Mouse (Mus musculus): ENCODE measurements around the gene Arhgap27. TPM values are rescaled to one million over a fixed set of nuclear protein-coding genes. Genes with fewer than 3 reads are reported as not detected.
A peak's percentile ranks its signal among the peaks of the same experiment; 100 is the strongest.

Gene Arhgap27
- polyA plus RNA-seq, 1 experiment: 22.3 TPM

DNA sequence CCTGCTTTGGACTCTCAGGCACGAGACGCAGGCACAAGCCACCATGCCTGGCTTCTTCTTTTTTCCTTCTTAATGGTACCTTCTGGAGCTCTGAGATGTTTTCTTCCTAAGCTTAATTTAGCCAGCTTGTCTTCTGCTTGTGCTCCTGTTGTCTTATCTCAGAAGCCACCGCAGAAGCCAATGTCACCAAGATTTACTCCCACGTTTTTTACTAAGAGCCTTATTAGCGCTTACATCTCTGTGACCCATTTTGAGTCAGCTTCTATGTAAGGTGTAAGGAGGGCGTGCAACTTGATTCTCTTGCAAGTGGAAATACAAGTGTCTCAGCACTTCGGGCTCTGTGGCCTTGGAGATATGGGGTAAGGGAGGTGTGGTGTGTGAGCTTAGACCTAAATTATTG lies 18.0 kb upstream of the Arhgap27 start:
- no peak for DNase-seq (ENCODE audit: low spot score)

DNA sequence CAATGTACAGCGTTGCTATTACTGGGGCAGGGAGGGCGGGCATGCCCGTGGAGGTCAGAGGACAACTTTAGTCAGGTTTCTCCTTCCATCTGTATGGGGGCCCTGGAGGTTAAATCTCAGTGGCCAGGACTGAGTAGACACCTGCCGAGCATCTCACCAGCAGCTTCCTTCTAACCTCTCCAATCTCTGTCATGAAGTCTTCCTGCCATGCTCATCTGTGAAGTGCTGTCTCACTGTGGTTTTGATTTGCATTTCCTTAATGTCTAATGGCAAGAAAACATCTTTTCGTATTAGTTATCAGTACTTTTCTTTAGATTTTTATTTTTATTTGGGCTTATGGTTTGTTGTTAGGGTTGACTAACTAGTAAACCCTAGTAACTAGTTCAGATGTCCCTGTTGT lies 17.0 kb upstream of the Arhgap27 start:
- no peak for DNase-seq (ENCODE audit: low spot score)

DNA sequence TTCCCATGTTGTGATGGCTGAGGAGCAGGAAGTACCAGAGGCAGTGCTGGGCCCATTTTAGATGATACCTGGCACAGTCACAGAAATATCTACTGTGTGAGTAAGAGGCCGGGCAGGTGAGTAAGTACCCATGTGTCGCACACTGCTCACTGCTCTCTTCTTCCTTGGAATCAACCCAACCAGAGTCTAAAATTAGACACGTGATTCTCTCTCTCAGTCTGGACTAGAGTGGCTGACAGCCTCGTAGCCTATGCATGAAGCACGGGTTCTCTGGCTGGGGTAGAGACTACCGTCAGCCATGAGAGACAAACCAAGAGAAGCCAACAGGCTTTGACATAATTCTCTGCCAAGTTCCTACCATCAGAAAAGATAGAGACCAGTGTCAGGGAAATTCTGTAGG lies 14.8 kb upstream of the Arhgap27 start:
- DNase-seq (ENCODE audit: low spot score): no peak

DNA sequence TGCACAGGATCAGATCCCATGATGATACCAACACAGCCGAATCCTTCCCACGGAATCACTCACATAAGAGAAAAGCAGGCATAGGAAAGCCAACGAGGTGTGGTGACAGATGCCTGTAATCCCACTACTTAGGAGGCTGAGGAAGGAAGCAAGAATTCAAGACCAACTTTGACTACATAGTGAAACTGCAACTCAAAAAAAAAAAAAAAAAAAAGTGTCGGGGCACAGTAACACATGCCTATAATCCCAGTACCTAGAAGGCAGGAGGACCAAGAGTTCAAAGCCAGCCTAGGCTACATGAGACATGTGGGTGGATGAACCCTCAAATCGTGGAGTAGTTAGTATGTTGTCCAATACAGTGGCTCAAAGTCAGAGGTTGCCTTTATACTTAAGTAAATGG lies 12.3 kb upstream of the Arhgap27 start:
- DNase-seq (ENCODE audit: low spot score): no peak

DNA sequence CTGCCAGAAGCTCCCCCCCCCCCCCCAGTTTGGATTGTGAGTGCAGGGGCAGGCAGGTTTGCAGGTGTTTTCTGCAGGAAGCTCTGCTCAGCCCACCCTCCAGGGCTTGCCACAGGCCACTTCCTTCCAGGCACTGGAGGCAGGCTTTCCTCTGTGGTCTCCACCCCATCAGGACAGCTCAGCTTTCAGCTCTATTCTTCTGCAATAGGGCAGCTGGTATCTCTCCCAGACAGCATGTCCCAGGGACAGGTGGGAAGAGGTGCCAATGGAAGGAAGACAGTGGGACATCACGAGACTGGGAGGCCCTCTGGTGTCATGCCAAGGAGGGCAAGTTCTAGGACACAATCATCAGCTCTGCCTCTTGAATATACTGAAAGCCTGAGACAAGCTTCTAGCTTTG lies 11.8 kb upstream of the Arhgap27 start:
- DNase-seq (ENCODE audit: low spot score): no peak

DNA sequence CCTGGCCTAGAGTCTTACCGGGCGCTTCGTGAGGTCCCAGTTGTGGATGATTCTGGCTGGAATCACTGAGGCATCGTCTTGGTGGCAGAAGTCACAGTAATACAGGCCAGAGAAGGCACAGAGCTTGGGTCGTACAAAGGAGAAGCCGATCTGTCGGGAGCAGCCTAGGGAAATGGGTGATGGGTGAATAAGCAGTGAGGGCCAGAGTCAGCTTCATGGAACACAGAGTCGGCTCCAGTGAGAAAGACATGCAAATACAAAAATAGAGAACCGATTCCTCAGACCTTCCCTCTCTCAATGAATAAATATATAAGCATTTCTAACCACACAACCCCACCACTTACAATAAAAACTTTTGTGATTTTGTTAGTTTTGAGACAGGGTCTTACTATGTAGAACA lies 10.4 kb upstream of the Arhgap27 start:
- DNase-seq (ENCODE audit: low spot score): no peak

DNA sequence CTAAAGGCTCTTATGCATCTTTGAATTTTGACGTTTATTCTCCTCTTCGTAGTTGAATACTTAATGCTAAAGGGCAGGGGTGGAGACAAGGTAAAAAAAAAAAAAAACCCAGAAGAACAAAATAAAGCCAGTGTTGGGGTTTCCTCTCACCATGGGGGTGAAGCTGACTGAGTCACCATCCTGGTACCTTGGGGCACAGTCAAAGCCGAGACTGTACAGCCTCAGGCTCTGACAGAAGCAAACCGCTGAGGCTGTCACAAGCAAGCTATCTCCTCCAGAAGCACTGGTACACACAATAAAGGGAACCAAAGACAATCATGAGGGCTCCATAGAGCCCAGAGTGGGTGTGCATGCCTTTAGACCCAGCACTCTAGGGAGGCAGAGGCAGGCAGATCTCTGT lies 9.1 kb upstream of the Arhgap27 start:
- no peak for DNase-seq (ENCODE audit: low spot score)

DNA sequence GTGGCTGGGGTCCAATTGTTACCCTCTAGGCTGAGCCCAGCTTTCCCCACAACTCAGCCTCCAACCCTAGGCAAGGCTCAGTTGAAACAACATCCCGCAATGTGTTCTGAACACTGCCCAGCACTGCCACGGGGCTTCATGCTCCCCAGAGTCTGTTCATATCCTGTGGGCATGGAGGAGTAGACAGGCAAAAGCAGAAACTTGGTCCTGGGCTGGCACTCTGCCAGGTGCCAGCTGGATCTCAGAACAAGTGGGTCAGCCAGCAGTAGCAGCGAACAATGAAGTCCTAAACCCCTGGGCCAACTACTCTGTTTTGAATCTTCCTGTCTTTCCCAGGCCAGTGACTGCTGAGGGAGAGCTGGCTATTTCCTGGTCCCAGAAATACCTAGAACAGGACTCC lies 8.6 kb upstream of the Arhgap27 start:
- no peak for DNase-seq (ENCODE audit: low spot score)

DNA sequence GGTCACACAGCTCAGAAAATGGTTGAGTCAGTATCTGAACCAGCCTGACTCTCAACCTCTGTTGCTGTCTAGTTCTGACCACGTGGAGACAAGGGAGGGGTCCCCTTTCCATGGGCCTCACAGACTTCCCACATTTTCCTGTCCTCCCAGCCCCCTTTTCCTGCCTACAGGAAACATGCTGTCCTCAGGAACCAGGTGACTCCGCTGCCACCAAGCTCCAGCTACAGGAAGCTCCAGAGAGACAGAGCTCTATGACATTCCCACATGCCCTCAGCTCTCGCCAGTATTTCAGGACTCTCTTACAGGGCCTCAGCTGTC lies 7.7 kb upstream of the Arhgap27 start:
- no peak for DNase-seq (ENCODE audit: low spot score)

DNA sequence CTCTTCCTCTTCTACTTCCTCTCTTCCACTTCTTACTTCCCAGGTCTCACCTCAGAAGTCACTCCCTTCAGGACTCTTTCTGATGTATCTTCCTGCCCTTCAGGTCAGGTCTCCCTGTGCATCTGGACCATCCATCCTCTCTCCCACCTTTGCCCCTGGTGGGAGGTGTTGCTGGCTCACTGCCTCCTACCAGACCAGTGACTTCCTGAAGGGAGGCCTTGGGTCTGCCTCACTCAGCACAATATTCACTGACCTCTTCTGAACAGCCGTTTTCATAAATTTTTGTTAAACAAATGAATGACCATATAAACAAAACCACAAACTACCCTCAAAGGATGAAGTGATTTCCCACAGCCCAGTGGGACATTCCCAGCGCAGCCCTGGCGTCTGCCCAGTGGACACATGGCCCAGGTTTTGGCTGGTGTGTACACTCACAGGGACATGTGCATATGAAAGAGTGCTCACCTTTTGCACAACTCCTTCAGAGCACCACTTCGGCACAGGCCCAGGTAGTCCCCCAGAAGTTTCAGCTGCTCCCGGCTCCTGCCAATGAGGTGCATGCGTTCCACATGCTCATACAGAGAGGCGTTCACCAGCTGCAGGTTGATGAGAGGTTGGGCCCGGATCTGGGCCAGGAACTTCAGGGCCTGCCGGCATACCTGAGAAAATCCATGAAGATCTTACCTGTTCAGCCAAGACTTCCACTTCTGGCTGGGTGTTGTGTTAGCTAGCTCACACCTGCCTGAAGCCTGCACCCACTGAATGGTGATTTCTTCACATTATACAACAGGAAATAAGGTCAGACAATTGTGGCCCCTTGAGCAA lies 7.1 kb upstream of the Arhgap27 start:
- no peak for DNase-seq (ENCODE audit: low spot score)

DNA sequence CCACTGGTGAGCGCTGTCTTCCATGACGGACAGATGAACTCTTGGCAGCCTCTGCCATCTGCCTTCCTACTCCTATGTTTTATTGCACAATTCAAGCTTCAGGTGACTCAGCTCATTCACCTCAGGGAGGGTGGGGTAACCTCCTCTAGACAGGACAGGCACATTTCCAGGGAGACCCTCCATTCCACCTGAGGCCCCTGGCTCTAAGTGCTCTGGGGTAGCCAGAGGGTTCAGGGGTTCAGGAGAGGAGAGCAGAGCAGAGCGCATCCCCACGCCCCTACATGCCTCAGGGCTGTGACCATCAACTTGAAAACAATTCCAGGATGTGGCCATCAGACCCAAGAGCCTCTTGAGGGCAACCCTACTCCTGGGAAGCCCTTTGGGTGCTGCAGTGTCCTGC lies 2.0 kb upstream of the Arhgap27 start:
- no peak for DNase-seq (ENCODE audit: low spot score)

DNA sequence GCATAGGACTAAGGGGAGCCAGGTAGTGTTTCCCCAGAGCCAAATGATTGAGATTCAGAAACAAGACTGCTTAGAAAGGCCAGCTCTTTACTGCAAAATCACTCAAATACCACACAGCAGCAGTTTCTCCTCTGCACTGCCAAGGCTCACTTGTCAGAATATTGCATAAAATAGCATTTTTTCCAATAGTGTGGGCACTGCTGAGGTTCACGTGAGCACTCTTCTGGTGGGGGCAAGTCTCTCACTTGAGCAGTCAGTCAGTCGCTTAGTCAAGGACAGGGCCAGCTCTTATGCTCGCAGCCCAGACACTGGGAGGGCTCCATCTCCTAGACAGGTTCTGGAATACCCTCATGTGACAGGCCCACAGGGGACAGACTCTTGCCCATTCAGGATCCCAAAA lies 1.5 kb upstream of the Arhgap27 start:
- DNase-seq (ENCODE audit: low spot score): no peak

DNA sequence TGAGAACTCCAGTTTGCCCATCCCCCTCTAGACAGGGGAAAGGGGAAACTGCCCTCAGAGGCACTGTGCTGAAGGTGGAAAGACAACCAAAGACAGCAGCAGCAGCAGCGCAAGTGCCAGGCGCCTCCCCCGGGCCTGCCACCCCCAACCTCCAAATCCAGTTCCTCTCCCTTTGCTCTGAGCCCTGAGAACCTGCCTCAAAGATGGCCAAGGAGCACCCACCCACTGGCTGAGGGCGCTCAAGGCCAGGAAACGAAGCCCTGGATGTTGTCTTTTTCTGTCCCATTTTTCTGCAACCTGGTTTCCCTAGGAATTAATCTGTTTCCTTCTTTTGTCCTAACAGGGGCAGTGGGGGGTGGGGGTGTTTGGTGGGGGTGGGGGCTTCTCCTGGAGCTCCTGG lies 843 bp upstream of the Arhgap27 start:
- DNase-seq (ENCODE audit: low spot score): no peak

DNA sequence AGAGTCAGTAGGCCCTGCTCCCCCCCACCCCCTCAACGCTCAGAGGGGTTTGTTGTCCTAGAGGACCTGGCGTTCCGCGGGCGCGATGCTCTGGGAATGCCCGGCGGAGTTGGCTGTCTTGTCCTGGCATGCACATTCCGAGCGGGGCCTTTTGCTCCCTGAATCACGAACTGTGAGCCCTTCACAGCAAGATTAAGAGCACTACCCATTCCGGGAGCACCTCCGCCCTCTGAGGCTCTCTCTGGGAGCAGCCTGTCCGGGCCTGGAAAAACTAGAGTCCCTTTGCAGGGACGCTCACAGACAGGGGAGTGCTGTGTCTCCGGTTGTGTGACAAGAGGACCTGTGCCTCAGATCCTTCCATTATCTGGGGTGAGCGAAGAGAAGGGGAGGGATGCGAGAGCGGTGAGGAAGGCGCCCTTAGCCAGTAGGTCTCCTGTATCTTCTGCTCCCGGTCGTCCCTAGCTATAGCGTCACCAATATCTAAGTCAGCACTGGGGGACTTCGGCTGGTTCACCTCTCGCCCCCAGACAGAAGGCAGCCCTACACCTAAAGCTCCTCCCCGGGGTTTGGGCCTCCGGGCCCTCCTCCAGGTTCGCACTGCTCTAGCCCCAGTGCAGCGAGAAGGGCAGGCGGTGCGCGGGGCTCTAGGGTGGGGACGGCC lies 841 bp downstream of the Arhgap27 start:
- DNase-seq (ENCODE audit: low spot score): no peak

DNA sequence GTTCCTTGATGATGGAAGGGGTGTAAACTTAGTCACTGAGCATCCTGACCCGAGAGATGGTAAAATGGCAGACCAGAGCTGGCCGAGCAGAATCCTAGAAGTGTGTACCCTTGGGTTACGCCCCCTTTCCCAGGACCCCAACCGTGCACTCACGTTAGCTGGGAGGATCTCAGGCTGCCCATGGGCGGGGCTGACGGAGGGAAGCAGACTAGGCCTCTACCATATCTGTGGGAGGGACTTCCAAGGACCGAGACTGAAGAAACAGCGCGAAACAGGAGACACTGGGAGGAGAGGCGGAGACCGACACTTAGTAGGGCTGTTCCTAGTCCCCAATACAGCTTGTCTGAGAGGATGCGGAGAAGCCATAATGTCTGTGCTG lies 1.4 kb downstream of the Arhgap27 start:
- DNase-seq (ENCODE audit: low spot score): no peak

DNA sequence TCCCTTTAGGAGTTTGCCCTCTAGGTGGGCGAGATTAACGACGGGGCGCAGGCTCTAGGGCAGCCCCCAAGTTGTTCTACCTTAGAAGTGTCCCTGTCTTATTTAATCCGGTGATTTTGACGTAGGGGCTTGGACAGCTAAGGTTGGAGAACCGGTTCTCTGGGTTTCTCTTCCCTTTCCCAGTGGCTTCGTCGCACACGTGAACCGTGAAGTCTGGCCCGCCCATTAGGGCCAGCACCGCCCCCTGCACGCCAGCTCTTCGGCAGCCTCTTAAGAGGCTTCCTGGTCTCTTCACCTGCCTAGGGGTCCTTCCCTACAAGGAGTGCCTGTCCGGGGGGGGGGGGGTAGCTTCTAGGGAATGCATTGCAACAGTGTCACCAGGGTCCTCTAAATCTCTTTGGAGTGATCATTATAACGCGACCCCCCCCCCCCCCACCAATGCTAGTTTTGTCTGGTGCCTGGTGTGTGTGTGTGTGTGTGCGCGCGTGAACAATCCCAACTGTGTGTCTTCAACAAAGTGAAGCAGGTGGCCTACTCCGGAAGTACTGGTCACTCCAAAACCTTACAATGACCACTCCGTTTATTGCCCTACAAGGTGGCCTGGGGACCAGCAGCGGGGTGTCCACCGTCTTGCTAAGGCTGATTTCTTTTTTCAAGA lies 2.0 kb downstream of the Arhgap27 start:
- no peak for DNase-seq (ENCODE audit: low spot score)

DNA sequence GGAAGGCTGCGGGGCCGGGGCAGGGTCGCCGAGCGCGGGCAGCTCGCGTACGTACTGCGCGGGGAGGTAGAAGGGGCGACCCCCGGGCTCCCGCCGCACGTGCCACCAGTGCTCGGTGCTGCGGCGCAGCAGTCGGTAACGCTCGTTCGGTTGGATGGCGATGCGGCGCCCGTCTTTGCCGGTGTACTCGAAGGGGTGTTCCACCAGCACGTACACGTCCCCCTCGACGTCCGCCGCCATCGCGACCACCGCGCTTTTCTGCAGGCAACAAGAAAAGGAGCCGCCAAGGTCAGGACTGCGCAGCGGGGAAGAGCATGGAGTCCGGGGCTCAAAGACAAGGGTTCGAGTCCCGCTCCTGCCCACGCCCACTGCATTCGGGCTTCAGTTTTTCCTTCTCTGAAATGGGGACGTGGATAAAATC lies 2.8 kb downstream of the Arhgap27 start:
- no peak for DNase-seq (ENCODE audit: low spot score)

DNA sequence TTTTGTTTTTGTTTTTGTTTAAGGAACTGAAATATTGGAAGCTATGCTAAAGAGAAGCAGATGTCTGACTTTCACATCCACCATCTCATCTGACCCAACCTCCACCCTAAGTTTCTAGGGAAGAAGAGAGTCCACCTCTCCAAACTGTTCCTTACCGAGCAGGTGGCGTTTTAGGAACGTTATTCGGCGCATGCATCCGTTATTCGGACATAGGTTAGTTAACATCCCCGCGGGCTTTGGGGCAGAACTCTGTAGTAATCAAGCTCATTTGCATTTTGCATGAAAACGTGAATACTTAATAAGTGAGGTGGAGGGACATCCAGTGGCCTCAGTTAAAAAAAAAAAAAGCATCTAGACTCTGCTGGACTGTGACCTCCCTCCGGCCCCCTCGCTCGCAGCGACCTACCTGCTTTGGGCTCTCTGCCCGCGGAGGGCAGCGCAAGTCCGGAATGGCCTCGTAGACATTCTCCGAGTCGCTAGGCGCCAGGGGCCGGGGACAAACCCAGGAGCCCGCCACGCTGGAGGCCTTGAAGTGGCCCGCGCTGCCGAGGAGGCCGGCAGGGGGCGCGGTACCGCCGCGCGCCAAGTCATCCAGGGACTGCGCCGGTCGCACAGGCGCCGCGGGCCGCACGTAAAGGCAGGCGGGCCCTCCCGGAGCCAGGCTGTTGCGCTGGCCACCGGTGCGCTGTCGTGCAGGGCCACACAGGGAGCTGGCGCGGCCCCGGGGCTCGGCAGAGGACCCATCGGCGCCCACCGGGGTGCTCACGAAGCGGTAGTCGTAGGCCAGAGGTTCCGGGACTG lies 3.5 kb downstream of the Arhgap27 start:
- DNase-seq (ENCODE audit: low spot score): peak; percentile 85

DNA sequence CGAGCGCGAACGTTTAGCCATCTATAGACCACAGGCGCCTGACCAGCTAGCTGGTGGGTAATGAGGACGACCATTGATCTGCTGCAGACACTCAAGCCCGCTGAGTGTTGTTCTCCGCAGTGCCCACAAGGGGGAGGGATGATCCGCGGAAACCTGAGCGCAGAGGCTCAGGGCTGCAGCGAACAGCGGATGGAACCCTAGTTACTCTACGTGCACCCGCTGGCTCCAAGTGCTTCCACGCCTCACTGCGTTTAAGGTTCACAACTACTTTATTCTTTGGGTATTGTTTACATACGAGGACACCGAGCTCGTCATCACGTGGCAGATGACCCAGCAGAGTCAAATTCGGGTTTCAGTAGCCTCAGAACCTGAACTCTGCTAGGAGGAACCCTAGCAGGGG lies 4.4 kb downstream of the Arhgap27 start:
- peak; percentile 54 for DNase-seq (ENCODE audit: low spot score)

DNA sequence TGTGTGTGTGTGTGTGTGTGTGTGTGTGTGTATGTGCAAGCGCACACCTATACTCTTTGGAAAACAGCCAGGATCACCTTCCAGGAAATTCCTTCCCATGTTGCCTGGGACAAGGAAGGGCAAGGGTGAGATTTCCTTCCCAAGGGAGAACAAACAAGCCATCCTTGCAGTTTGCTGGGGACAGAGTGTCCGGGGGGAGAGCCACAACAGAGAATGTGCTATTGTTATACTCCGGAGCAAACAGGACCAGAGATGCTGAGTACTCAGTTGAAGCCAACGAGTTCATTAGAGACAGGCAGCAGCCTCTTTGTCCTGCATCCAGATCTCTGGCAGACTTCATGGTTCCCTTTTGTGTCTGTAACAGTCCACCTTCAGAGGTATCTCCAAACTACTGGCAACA lies 5.2 kb downstream of the Arhgap27 start:
- no peak for DNase-seq (ENCODE audit: low spot score)

DNA sequence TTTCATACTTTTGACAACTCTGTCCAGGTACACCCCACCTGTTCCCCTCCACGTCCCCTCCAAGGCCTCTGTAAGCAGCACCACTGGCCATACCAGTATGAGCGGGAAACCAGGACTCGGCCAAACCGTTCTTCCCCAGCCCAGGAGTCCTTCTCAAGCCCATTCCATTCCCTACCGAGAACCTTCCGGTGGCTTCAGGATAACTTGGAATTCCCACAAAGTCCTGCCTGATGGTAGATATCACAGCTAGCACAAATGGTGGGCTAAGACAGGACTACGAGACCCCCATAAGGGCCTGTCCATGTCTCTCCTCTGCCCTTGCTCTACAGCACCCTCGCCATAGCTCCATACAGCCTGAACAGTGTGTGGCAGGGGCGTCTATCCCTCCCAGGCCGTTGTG lies 5.8 kb downstream of the Arhgap27 start:
- no peak for DNase-seq (ENCODE audit: low spot score)

DNA sequence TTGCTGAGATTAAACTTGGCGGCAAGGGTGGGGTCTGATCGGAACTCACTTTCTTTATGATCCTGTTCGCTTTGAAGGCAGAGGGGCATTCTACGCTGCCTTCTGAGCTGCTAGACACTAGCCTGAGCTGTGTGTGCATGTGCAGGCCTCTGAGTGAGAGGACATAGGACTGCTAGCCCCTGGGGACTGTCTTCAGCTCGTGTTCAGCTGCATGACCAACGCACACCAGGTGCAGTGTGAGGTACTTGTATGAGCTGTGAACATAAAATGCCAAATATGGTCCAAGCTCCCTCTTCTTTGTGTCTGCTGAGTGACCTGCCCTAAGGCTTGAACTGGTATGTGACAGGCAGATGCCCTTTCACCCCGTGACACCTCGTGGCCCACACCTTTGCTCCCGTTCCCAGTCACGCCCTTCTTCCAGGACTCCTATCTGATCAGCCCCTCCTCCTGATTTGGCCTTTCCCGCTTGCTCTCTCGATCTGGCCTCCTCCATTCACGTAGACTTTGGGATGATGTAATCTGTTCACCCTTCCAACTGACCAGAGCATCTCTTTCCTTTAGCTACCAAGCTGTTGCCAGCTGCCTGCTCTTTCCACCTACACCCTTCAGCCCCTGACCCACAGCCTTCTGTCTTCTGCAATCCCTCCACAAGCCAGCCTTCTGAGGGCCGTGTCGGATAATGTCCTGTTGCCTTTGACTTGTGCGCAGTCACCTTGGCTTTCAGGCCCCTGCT lies 6.4 kb downstream of the Arhgap27 start:
- no peak for DNase-seq (ENCODE audit: low spot score)
